Mouse (Mus musculus): ENCODE data around the gene Ddx47. TPM values are rescaled to one million over a fixed set of nuclear protein-coding genes. Genes with fewer than 3 reads are reported as not detected.

The Ddx47 gene
- 66.6 and 70.8 TPM in 2 replicates for polyA plus RNA-seq (2012; rRNA removed)

GRCm38 (mm10) chr6:135011048-135011733, at the start of gene Ddx47:
Gene Ddx47 (plus strand): TSS chr6:135011612.
- TF ChIP-seq POLR2A (IDR thresholded peaks at IDR 0.05; ENCODE audit: extremely low read depth, insufficient read depth, low read length) (0 out of 2 replicates have a peak, but pooled peaks have one; percentile 44), CTCF (IDR thresholded peaks at IDR 0.05; ENCODE audit: extremely low read depth, insufficient read depth, low read length) (peak; percentile 98)
- H3K4me1 ChIP-seq (ENCODE audit: control insufficient read depth, insufficient read depth, low read length): peaks cover 4% of the 10 kb centered on the region
- H3K4me3 ChIP-seq (ENCODE audit: insufficient read depth, low read length): peak within 1 kb of the TSS; percentile 66
- H3K27ac ChIP-seq (ENCODE audit: insufficient read depth, low read length): no peak within 1 kb of the TSS

DNA sequence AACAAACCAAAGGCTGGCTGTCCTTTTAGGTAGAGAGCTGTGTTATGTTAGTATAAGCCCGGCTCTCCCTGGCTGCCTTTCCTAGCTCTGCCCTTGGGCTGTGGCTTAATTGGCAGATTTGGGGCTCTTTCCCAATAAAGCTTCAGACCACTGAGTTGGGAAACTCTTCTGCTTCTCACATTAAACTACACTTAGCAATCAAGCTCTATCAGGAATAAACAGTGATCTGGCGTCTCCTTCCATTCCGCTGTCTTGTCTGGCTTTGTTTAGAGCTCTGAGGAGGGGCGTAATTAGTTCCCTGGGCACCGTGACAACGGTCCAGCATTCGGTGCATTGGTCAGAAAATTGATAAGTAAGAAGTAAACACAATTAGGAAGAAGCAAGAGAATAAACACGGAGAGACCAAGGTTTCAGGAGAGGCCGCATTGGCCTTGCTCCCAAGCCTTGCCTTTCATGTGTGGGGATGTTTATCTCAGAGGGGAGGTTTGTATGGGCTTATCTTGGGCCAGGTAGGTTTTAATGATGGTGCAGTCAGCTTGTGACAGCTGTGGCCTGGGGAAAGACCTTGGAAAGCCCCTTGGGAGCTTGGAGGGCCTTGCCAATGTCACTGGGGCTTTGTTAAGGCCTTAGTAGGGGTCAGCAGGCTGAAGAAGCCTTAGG, 49.4 kb upstream of the Ddx47 start:
- Histone ChIP-seq H3K4me1 (ENCODE audit: control insufficient read depth, insufficient read depth, low read length) (no peaks in the 10 kb centered on the region), H3K4me3 (ENCODE audit: insufficient read depth, low read length) (no peak overlapping the region), H3K27ac (ENCODE audit: insufficient read depth, low read length) (no peak overlapping the region)
- no peak for TF ChIP-seq CTCF (IDR thresholded peaks at IDR 0.05; ENCODE audit: extremely low read depth, insufficient read depth, low read length)
- TF ChIP-seq POLR2A (IDR thresholded peaks at IDR 0.05; ENCODE audit: extremely low read depth, insufficient read depth, low read length): no peak

- Histone ChIP-seq H3K4me3 (ENCODE audit: insufficient read depth, low read length) (no peak overlapping the region), H3K27ac (ENCODE audit: insufficient read depth, low read length) (no peak overlapping the region), H3K4me1 (ENCODE audit: control insufficient read depth, insufficient read depth, low read length) (no peaks in the 10 kb centered on the region)
- no peak for TF ChIP-seq POLR2A (IDR thresholded peaks at IDR 0.05; ENCODE audit: extremely low read depth, insufficient read depth, low read length)
Measured at GRCm38 (mm10) chr6:134962518-134962893, 48.9 kb upstream of the Ddx47 start.

DNA sequence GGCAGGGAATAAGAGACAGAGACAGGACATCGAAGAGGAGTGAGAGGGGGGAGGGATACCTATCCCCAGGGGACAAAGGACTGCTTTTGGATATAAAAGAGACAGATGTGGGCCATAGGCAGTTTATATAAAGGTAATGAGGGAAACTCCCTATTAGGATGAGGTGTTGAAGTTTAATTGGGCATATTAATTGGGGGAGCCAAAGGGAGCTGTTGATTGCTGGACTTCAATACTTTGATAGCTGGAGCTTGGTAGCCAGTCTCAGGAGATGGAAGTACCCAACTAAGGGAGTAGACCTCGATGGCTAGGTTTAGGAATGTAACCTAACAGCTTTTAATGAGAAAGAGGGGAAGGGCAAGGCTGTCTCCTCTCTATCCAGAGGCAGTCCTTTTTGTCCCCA, 47.5 kb upstream of the Ddx47 start:
- H3K4me1 ChIP-seq (ENCODE audit: control insufficient read depth, insufficient read depth, low read length): no peaks in the 10 kb centered on the region
- no peak overlapping the region for H3K27ac ChIP-seq (ENCODE audit: insufficient read depth, low read length)
- TF ChIP-seq CTCF (IDR thresholded peaks at IDR 0.05; ENCODE audit: extremely low read depth, insufficient read depth, low read length) (no peak), POLR2A (IDR thresholded peaks at IDR 0.05; ENCODE audit: extremely low read depth, insufficient read depth, low read length) (no peak)

GRCm38 (mm10) chr6:134966681-134967080, 44.7 kb upstream of the Ddx47 start:
- no peaks in the 10 kb centered on the region for H3K4me1 ChIP-seq (ENCODE audit: control insufficient read depth, insufficient read depth, low read length)
- H3K4me3 ChIP-seq (ENCODE audit: insufficient read depth, low read length): no peak overlapping the region
- TF ChIP-seq POLR2A (IDR thresholded peaks at IDR 0.05; ENCODE audit: extremely low read depth, insufficient read depth, low read length) (no peak), CTCF (IDR thresholded peaks at IDR 0.05; ENCODE audit: extremely low read depth, insufficient read depth, low read length) (no peak)
- no peak overlapping the region for H3K27ac ChIP-seq (ENCODE audit: insufficient read depth, low read length)

More for the DNA sequence above, 47.5 kb upstream of the Ddx47 start:
- H3K4me3 ChIP-seq (ENCODE audit: insufficient read depth, low read length): no peak overlapping the region

GRCm38 (mm10) chr6:134968326-134968725, 43.1 kb upstream of the Ddx47 start:
- no peaks in the 10 kb centered on the region for H3K4me1 ChIP-seq (ENCODE audit: control insufficient read depth, insufficient read depth, low read length)
- H3K27ac ChIP-seq (ENCODE audit: insufficient read depth, low read length): no peak overlapping the region
- TF ChIP-seq CTCF (IDR thresholded peaks at IDR 0.05; ENCODE audit: extremely low read depth, insufficient read depth, low read length): no peak
- no peak for TF ChIP-seq POLR2A (IDR thresholded peaks at IDR 0.05; ENCODE audit: extremely low read depth, insufficient read depth, low read length)
- no peak overlapping the region for H3K4me3 ChIP-seq (ENCODE audit: insufficient read depth, low read length)

GRCm38 (mm10) chr6:134969498-134969897, 41.9 kb upstream of the Ddx47 start:
- H3K4me3 ChIP-seq (ENCODE audit: insufficient read depth, low read length): no peak overlapping the region
- no peak for TF ChIP-seq POLR2A (IDR thresholded peaks at IDR 0.05; ENCODE audit: extremely low read depth, insufficient read depth, low read length)
- TF ChIP-seq CTCF (IDR thresholded peaks at IDR 0.05; ENCODE audit: extremely low read depth, insufficient read depth, low read length): no peak
- H3K4me1 ChIP-seq (ENCODE audit: control insufficient read depth, insufficient read depth, low read length): no peaks in the 10 kb centered on the region
- H3K27ac ChIP-seq (ENCODE audit: insufficient read depth, low read length): no peak overlapping the region

- no peak overlapping the region for H3K4me3 ChIP-seq (ENCODE audit: insufficient read depth, low read length)
- H3K27ac ChIP-seq (ENCODE audit: insufficient read depth, low read length): no peak overlapping the region
- TF ChIP-seq POLR2A (IDR thresholded peaks at IDR 0.05; ENCODE audit: extremely low read depth, insufficient read depth, low read length): no peak
- no peak for TF ChIP-seq CTCF (IDR thresholded peaks at IDR 0.05; ENCODE audit: extremely low read depth, insufficient read depth, low read length)
- no peaks in the 10 kb centered on the region for H3K4me1 ChIP-seq (ENCODE audit: control insufficient read depth, insufficient read depth, low read length)
Measured at GRCm38 (mm10) chr6:134972096-134972495, 39.3 kb upstream of the Ddx47 start.

DNA sequence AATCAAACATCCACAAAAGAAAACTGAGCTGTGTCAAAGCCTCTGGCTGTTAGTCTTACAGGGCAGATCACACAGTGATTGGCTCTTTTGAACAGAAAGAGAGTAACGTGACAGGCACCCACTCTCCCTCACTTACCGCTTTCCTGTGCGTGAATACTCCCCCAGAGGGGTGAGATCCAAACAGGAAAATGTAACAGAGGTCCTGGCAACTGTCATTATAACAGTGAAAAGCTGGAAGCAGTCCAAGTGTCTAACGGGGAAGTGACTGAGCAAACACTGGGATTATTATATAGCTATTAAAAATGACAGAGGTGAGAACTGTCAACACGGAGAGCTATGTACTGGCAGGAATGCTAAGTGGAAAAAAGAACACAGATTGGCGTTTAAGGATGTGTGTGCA, 34.8 kb upstream of the Ddx47 start:
- H3K27ac ChIP-seq (ENCODE audit: insufficient read depth, low read length): no peak overlapping the region

More for the DNA sequence above, 34.8 kb upstream of the Ddx47 start:
- no peaks in the 10 kb centered on the region for H3K4me1 ChIP-seq (ENCODE audit: control insufficient read depth, insufficient read depth, low read length)
- TF ChIP-seq POLR2A (IDR thresholded peaks at IDR 0.05; ENCODE audit: extremely low read depth, insufficient read depth, low read length) (no peak), CTCF (IDR thresholded peaks at IDR 0.05; ENCODE audit: extremely low read depth, insufficient read depth, low read length) (no peak)
- H3K4me3 ChIP-seq (ENCODE audit: insufficient read depth, low read length): no peak overlapping the region
